Mouse (Mus musculus) c-Kit-negative CD71-positive TER-119-positive erythroid progenitor cells, embryonic 14.5 days (primary cell): Measurements from ENCODE around the gene Pla2g12a.

Experiments used
- DNase-seq: peaks from one replicate; pipeline ENCODE4 v3.0.0-alpha.2; 2013; ENCODE audit warnings: low read depth, low spot score

Pla2g12a gene

DNA sequence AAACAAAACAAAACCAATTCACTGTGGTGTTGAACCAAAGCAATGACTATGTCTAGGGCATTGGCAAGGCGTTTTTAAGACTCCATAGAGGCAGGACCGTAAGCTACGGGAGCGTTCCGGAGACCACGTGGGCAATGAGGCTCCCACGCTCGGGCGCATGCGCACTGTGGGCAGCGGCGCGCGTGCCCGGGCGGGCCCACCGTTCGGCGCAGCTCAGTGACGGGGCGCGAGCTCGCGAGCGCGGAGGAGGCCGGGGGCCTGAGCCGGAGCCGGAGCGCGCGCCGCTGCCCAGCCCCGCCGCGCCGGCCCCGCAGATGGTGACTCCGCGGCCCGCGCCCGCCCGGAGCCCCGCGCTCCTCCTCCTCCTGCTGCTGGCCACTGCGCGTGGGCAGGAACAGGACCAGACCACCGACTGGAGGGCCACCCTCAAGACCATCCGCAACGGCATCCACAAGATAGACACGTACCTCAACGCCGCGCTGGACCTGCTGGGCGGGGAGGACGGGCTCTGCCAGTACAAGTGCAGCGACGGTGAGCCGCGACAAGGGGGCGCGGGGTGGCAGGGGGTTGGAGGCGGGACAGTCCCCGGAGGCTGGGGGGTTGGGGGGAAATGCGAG, at the start of gene Pla2g12a:
Gene Pla2g12a, plus strand, starts transcription at position 202 of the 617 bp plus-strand sequence.
- peak; percentile 63 for DNase-seq

- no peak for DNase-seq
Measured at GRCm38 (mm10) chr3:129830626-129831025, 47.8 kb upstream of the Pla2g12a start.

DNA sequence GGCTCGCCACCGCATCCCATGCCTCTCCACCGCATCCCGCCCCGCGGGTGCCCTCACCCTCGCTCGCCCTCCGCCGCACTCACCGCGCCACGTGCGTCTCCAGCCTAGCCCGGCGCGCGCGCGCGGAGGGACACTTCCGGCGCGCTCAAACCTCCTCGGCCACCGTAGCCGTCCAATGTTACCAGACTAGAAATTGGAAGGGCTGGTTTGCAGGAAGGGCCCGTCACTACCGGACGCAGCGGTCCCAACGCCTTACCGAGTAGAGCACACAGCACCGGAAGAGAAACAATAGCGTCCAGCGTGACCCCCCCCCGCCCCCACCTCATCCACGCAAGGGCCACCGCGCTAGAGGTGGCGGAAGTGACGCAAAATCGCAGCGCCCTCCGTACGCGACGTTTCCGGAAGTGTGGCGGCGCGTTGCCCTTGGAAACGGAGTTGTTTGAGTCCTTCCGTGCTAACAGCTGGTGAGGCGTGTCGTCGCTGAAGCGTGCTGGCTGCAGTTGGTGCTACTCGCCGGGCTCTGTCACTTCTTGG, 47.3 kb upstream of the Pla2g12a start, which contains the start of gene Gar1:
Gene Gar1, minus strand, starts transcription at position 362 of the 534 bp plus-strand sequence.
- peak; percentile 90 for DNase-seq

DNA sequence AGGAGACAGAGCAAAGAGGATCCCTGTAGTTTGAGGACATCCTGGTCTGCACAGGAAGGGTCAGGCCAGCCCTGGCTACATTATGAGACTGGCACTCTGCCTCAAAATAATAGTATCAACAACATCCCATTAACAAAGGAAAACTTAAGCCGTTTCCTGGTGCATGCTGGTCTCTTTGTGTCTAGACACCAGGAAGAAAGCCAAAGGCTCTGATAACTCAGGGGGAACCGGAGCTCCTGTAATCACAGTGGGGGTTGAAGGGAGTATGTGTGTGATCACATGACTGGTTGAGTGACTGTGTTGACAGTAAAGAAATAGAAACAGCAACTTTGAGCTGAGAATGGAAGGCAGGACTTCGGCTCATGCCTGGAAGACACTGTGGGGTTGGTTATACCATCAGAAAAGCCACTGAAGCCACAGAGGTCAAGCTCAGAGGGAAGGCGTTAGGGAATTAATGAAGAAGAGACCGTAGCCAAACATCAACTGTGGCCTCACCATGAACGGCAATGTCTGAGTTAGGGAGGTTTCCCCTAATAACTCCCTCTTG, 42.9 kb upstream of the Pla2g12a start, which contains the start of gene Cfi:
Gene Cfi, plus strand, starts transcription at position 497 of the 547 bp plus-strand sequence.
- no peak for DNase-seq

- DNase-seq: no peak
Measured at GRCm38 (mm10) chr3:129836051-129836697, 42.2 kb upstream of the Pla2g12a start.

DNA sequence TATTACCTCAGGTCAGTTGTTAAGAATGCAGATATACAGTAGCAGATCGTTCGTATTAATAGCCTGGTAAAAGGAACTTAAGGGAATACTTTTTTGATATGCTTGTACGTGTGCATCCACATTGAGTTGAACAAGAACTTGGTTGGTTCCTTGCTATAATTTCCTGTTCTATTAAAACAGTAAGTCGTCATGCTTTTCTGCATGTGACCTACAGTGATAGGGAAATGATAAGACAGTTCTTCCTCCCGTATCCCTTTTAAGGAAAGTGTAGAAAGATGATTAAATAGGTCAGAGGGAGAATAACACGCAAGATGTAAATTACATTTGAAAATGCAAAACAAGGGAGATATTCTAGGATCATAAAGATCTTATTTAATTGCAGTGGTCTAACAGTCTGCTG, 41.4 kb upstream of the Pla2g12a start:
- no peak for DNase-seq

DNA sequence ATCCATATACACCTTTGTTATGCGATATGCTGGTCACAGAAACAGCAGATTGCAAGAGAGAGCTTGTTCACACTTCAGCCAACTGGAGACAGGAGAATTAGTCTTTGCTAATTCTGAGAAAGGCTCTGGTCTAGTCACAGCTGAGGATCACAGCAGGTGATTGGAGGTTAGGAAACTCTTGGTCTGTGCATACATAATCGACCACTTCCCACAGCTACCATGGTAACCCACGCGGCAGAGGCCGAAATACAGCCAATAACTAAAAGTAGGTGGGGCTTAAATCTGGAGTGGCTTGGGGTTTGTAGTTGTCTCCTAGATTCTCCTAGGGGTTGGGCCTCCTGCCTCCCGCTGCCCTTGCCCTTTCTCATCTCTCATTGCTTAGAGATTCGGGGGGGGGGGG, 40.4 kb upstream of the Pla2g12a start:
- DNase-seq: no peak

DNA sequence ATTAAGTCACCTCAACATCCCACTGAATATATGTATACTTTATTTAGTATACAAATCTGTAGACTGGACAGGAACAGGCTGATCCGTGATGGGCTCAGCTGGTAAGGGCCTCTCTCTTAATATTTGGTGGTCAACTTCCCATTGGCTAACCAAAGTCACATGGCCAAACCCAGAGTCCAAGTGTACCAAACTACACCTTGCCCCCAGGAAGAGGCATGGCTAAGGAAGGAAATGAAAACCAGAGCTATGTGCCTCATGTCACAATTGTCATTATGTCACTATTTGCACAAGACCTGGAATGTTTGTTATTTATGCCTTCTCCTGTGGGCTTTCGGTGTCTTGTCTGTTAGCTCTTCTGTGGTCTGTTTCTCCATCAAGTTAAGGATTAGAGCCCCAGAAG, 32.5 kb upstream of the Pla2g12a start:
- DNase-seq: no peak

- DNase-seq: no peak
Measured at GRCm38 (mm10) chr3:129846846-129847245, 31.6 kb upstream of the Pla2g12a start.

- no peak for DNase-seq
Measured at GRCm38 (mm10) chr3:129862592-129862991, 15.8 kb upstream of the Pla2g12a start.

DNA sequence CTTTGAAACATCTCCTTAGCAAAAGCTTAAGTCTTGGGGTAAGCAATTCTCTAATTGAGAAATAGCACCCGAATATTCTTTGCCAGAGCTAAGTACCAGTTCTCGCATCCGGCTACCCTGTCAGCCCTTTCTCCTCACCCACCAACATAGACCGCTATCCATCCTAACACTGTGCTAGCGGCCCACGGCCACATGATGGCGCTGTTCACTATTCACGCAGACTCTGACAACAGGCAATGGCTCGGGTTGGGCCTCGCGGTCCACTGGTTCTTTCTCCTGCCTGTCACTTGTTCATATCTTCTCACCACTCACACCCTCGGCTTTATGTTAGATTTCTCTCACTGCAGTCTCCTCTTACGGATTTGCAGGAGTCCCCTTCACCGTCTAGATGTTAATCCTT, 14.7 kb upstream of the Pla2g12a start:
- DNase-seq: no peak

DNA sequence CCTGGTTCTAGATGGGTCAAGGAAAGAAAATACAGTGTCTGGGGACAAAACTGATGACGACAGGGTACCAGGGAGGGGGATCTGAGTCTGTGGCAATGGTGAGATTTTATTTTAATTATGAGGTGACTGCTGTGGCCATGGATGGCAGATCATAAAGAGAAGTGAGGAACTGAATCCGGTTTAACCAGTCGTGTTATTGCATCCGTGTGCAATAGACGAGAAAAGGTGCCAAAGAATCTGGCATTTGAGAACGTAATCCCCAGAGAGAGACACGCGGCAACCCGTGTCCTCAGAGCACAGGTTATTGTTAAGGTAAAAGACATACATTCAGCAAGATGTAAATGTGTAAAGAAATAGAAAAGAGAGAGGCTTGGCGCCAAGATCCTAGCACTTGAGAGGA, 1.1 kb upstream of the Pla2g12a start:
- no peak for DNase-seq

- no peak for DNase-seq
Measured at GRCm38 (mm10) chr3:129879131-129879757, 838 bp downstream of the Pla2g12a start.

DNA sequence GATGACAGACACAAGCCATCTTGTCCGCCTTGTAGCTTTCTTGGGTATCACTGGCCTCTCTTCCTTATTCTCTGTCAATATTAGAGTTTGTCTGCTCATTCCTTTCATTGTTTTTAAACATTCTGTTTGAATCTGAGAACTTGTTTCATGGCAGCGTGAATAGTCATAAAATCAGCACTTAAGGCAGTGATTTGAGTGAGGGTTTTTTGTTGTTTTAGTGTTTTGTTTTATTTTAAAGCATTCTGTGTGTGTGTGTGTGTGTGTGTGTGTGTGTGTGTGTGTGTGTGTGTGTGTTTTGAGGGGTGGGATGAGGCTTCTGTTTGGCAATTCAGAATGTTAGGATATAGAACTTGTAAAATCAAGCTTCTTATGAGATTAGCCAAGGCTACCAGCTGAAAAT, 1.5 kb downstream of the Pla2g12a start:
- no peak for DNase-seq

GRCm38 (mm10) chr3:129880925-129881593, 2.7 kb downstream of the Pla2g12a start:
- DNase-seq: peak; percentile 53

DNA sequence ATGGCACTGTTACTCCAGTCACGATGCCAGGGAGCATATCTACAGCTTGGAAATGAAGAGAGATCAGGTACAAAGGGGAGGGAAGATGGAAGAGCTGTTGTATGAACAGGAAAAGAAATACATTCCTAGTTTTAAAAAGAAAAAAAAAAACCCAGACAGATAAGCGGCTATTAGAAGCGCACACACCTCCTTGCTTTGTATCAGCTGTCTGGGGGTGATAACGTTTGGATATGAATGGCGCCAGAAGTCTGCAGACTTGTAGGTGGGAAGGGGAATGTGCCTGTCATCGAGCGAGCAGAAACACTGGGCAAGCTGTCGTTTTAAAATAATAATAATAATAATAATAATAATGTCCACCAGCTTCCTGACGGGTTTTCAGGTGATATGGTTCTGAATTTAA, 7.2 kb downstream of the Pla2g12a start:
- DNase-seq: no peak

DNA sequence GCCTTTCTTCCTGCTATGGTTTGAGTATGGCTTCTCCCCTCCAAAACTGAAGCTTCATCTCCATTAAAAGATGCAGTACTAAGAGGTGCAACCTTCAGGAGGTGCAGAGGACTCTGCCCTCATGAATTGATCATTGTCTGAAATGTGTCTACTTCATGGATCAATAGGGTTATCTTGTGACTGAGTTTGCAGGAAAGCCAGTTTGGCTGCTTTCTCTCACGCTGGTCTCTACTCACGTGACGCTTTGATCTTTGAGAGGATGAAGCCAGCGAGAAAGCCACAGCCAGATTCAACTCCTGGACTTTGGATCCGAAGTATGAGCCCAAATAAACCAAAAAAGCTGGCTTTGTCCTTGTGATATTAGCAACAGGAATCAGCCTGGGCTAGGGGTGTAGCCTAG, 8.0 kb downstream of the Pla2g12a start:
- DNase-seq: no peak

- no peak for DNase-seq
Measured at GRCm38 (mm10) chr3:129887779-129888517, 9.5 kb downstream of the Pla2g12a start.

DNA sequence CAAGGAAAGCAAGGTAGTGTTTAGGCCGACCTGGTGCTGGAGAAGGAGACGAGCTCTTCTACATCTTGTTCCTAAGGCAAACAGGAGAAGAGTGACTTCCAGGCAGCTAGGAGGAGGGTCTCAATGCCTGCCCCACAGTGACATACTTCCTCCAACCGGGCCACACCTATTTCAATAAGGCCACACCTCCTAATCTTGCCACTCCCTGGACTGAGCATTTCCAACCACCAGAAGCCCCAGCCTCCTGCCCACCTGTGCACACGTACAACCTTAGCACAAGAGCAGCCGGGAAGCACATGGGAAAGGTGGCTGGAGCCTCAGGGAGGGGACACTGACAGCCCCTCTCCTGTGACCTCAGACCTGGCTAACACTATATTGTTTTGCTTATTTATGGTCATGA, 13.6 kb downstream of the Pla2g12a start:
- no peak for DNase-seq

DNA sequence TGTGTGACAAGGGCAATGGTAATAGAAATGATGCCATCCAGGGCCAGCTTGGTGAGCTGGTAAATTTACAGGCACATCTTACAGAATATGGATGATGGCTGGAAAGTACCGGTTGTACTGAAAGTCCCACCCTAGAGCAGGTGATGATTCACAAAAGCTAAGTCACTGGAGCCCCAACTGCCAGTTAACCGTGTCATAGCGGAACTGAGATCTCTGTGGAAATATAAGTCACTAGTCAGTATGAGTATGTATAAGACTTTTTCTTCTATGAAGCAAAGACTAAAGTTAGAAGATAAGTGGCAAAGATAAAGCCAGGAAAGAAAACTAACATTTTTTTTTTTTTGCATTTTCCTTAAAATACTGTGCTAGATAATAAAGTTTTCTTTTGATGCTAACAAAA, 14.7 kb downstream of the Pla2g12a start:
- DNase-seq: no peak

- DNase-seq: no peak
Measured at GRCm38 (mm10) chr3:129896591-129896990, 18.2 kb downstream of the Pla2g12a start.
